Mouse (Mus musculus): Measurements from ENCODE around the gene Xrcc4. TPM values are rescaled to one million over a fixed set of nuclear protein-coding genes. Genes with fewer than 3 reads are reported as not detected.

Gene Xrcc4
- total RNA-seq, 2 experiments from 2014 or later: 16.2 to 20.1 TPM

GRCm38 (mm10) chr13:89741116-89741551, 348.3 kb downstream of the Xrcc4 start:
- no peak for ATAC-seq (replicated peaks; ENCODE audit: poor library complexity)

- ATAC-seq (replicated peaks; ENCODE audit: poor library complexity): peak; percentile 64
Observed at GRCm38 (mm10) chr13:89740243-89741115, 348.9 kb downstream of the Xrcc4 start.

GRCm38 (mm10) chr13:89739696-89740242, 349.6 kb downstream of the Xrcc4 start:
- ATAC-seq (replicated peaks; ENCODE audit: poor library complexity): peak; percentile 12

GRCm38 (mm10) chr13:89738776-89739695, 350.4 kb downstream of the Xrcc4 start:
- peak; percentile 65 for ATAC-seq (replicated peaks; ENCODE audit: poor library complexity)

GRCm38 (mm10) chr13:89738275-89738674, 351.1 kb downstream of the Xrcc4 start:
- ATAC-seq (replicated peaks; ENCODE audit: poor library complexity): no peak

- ATAC-seq (replicated peaks; ENCODE audit: poor library complexity): no peak
Observed at GRCm38 (mm10) chr13:89735111-89735510, 354.3 kb downstream of the Xrcc4 start.

GRCm38 (mm10) chr13:89726492-89726891, 362.9 kb downstream of the Xrcc4 start:
- no peak for ATAC-seq (replicated peaks; ENCODE audit: poor library complexity)

Other genes with a start within 250 kb of the Xrcc4 start
- 28.9 and 32.5 TPM in 2 replicates for gene Tmem167, start 485 bp downstream of the Xrcc4 start, total RNA-seq (2015)
- gene Tmem167, start 485 bp downstream of the Xrcc4 start, total RNA-seq (2017): 18.7 and 18.9 TPM in 2 replicates